Mouse (Mus musculus) kidney, adult 11 months (tissue): ENCODE measurements at regions not wholly inside any gene's neighbourhood (a gene's known extent, or its start where the extent isn't known, plus 50 kb on each side); places are given as distances from the start of the nearest gene placed in this dataset.

Experiments
- DNase-seq: peaks from one replicate; pipeline ENCODE4 v3.0.0; 2022

- no peak for DNase-seq
Observed at GRCm38 (mm10) chr8:49395029-49395428, 551.3 kb upstream of the Tenm3 start.

- no peak for DNase-seq
Observed at GRCm38 (mm10) chr8:49389525-49389924, 545.8 kb upstream of the Tenm3 start.

- DNase-seq: no peak
Observed at GRCm38 (mm10) chr8:49387587-49387986, 543.8 kb upstream of the Tenm3 start.

DNA sequence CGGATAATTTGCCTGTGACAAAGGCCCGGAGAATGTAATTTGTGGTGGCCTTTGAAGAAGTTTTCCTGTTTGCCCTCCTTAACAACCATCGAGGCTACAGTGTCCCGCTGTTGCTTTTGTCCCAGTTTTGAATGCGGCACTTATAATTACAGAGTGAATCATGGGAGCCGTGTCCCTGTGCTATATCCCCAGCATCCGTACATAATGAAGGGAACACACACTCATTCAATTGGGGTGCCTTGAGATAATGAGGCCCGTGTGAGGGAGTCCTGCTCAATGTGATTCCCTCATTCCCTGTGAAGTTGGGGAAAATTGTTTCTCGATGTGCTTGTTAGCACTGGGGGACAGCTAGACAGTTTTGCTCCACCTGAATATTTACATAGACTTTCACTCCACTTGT lies 528.9 kb upstream of the Tenm3 start:
- no peak for DNase-seq

DNA sequence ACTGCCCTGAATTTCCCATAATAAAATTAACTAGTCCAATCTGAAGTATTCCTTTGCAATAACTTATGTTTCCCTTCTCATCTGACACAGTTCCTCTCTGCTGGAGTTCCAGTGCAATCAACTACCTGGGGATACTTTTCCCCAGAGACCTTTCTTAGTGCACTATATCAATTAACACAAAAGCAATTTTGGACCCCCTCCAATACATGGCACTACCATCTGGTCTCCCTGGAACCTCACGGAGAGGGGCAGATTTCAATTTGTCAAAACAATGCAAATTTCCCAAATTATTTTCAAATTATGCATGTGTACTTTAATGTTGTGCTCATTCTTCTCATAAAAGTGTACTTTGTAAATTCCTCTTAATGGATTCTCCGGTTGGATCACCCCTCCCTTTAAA lies 518.9 kb upstream of the Tenm3 start:
- no peak for DNase-seq

- no peak for DNase-seq
Observed at GRCm38 (mm10) chr8:49361443-49361842, 517.7 kb upstream of the Tenm3 start.

DNA sequence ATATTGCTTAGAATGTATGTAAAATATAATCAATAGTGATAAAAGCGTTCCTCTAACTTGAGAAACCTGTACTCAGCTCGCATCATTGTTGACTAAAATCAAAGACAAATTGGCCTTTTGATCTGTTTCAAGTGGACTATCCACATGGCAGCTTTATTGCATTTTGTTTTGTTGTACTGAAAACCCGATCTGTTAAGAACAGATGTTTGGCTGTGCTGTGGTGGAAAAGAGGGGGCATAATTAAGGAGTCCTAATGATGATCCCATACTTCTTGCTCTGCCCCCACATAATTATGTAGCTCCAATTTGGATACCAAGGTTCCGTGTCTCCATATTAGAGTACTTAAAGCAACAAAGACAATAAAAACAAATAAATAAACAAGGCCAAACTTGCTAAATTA lies 516.4 kb upstream of the Tenm3 start:
- DNase-seq: no peak

DNA sequence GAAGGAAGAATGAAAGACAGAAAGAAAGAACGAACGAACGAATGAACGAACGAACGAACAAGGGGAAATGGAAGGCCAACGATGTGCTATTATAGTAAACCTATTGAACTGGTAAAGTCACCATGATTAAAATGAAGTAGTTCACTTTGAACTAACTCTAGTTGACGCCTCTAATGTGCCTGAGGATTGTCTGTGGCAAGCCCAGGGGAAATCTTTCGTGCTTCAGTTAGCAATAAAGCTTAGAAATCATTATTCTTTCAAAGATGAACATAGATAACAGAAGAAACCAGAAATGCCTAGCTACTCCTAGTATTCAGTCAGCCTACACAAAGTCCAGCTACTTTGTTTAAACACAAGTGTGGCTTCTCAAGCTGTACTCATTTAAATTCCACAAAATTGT lies 515.9 kb upstream of the Tenm3 start:
- DNase-seq: no peak

DNA sequence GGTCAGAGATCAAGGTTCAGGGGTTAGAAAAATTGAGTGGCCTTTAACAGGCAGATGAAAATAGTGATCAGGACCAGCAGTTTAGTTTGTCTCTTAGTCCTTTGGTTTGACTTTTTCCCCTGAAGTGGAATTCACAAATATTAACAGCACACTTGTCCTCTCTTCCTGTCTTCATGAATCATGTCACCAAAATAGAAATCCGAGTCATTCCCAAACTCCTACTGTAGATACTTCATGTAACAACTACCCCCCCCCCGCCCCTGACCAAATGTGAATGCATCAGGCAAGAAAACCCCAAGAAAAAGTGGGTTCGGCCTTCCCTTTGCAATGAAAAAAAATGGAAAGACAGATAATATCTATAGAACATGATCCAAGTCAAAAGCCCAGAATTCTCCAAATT lies 504.9 kb upstream of the Tenm3 start:
- DNase-seq: no peak

- DNase-seq: no peak
Observed at GRCm38 (mm10) chr8:49338716-49339115, 495.0 kb upstream of the Tenm3 start.

DNA sequence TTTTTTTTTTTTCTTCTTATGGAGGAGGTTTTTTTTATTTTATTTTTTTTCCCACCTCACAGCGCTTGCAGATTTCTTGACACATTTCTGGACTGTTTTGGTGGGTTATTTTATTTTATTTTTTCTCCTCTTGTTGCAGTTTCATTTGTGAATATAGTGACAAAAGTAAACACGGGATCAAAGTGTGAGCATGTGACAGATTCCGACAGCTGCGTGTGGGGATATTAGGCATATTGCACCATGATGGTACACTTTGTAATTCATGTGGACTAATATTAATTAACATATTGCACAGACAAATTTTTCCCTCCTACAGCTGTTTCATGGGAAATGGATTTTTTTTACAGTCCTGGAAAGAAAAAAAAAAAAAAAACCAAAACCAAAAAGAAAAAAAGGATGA lies 483.2 kb upstream of the Tenm3 start:
- DNase-seq: no peak

DNA sequence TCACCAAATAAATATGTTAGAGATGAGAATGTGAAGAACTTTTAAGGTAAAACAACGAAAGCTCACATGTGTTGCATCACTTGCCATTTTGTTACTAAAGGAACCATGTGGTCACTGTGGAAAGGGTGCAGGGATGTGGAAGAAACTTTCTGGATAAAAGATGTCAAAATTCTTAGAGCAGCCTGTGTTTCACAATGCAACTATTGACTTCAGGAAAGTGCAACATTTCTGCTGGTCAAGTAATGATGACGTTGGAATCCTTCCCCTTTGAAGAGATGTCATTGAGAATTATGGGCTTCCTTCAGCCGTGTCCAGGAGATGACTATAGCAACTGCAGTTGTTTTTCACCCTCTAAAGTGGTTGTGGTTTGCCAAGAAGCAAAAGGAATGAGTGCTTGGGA lies 477.7 kb upstream of the Tenm3 start:
- DNase-seq: no peak

DNA sequence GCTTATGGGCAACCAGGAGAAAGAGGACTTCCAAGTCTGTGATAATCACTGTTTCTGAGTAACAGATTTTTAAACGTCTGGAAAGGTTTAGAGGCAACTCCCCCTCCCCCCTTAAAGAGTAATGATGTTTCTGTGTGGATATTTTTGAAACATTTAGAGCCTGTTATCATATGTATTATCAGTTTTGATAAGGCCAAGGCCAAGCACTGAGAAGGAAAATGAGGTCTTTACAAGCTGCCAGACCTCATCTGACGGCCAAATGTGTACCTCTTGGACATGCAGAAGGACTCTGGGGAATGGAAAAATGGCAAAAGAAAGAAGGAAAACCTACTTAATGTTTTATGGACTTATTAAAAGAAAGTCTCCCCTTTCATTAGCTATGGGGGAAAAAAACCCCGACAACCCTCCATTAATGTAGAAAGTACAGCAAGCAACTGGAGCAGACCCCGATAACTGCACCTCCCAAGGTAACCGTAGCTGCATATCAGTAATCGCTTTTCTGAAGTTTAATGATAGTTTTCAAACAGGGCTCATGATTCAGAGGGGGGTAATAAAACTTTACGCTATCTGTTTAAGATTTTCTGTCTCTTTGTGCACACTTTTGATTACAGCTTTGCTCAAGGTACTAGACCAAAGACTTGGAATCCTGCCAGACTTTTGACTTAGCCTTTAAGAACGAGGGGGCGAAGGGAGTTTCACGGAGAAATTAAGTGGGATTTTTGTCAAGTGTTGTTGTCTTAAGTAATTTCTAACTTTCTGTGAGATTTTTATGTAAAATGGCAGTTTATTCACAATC lies 469.9 kb upstream of the Tenm3 start:
- DNase-seq: no peak

DNA sequence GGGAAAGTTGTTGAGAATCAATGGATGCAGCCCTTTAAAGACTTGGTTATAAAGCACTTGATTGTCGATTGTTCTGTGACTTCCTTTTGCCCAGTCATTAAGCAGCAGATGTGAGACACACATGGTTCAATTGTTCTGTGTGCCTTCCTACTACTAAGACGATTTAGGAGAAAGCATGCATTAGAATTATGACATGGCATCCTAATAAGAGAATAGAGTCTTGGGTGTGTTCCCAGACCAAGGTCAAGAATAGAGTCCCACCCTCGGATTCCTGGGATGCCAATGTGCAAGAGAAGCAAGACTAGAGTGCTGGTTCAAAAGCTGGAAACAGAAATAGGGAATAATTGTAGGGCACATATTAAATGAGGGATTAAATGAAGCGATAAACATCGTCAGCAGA lies 469.1 kb upstream of the Tenm3 start:
- no peak for DNase-seq

- DNase-seq: no peak
Observed at GRCm38 (mm10) chr8:49282401-49282800, 438.6 kb upstream of the Tenm3 start.

GRCm38 (mm10) chr8:49281254-49281653 lies 437.5 kb upstream of the Tenm3 start:
- no peak for DNase-seq

- DNase-seq: no peak
Observed at GRCm38 (mm10) chr8:49274031-49274430, 430.3 kb upstream of the Tenm3 start.

GRCm38 (mm10) chr8:49273109-49273508 lies 429.4 kb upstream of the Tenm3 start:
- DNase-seq: no peak

DNA sequence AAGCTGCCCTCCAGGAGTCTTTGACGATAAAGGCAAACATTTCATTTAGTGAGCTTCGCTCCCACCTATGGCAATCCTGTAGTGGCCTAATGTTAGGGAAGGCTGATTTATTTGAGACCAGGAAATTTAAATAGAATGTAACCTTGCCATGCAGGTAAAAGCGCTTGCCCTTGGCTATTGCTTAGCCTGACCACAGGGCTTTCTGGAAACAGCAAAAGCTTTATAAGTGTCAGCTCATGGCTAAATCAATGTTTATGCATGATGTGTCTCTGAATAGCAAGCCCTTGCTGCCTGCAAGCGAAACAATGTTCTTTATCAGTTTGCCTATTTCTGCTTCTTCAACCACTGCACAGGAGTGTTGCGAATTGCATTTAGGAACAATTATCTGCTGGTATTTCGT lies 419.7 kb upstream of the Tenm3 start:
- DNase-seq: no peak

DNA sequence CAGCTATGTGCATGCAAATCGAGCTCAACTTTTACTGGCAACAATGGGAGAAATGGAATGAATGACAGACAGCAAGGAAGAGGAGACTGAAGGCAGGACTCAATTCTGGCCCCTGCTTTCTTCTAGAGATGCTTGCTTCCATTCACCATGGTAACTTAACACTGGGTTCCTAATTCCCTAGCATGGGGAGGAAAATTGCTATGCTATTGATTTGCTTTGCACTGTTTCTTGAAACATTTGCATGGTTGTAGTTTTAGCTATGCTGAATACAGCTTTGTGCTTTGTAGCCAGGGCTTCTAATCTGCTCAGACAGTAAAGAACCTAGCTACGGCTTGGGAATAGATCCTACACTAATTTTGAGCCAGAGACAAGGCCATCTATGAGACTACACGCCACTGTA lies 419.0 kb upstream of the Tenm3 start:
- DNase-seq: no peak

GRCm38 (mm10) chr8:49255954-49256353 lies 412.2 kb upstream of the Tenm3 start:
- no peak for DNase-seq

DNA sequence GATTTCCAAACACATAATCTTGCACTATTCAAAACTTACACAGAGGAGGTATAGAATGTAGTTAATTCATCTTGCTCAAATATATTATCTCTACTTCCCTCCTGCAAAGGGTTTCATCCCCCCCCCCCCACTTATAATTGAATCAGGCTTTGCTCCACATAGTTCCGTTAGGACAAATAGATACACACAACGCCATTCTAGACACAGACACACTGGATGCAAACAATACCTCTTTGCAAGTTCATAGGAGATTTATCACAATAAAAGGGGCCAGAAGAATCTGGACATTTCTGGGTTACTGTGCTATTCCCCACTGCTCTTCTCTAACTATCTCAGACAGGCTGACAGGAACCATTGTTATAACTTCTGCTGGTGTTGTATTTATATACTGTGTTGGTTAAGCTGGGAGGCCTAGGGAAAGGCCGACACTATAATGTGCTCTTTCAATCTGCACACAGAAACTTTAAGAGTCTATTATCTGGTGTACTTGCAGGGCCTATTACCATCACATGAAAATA lies 410.6 kb upstream of the Tenm3 start:
- DNase-seq: no peak

DNA sequence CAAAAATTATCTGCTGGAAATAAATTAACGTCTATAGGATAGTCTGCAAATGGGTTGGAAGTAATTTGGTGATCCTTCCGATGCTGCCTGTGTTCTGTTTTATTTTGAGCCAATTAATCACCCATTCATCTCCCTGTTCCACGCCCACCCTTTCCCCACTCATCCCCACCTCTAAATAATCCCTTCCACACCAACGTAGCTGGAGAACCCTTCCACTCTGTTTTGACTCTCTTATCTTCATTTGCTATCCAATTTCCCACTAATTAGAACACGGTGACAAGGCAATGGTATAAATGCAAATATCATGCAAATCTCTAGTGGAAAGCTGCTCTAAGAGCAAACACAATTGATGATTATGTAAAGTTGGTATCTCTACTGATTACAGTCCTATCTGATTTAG lies 399.3 kb upstream of the Tenm3 start:
- no peak for DNase-seq

DNA sequence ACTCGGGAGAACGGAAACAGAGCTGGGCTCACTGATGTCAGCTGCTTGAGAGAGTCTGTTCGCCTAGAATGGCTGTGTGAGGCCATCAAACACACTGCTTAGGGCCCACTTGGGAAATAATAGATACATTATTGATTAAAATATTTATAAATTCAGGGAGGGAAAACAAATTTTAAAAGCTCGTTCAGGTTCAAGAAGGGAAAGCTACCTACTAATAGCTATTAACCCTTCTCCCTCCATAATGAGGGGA lies 393.0 kb upstream of the Tenm3 start:
- no peak for DNase-seq

GRCm38 (mm10) chr8:49236021-49236821 lies 392.5 kb upstream of the Tenm3 start:
- DNase-seq: no peak
